Mouse (Mus musculus) spleen, adult 10 weeks (tissue): ENCODE data around the gene Atrip. TPM values are rescaled to one million over a fixed set of nuclear protein-coding genes. Genes with fewer than 3 reads are reported as not detected.

Experiments
- polyA plus RNA-seq: library from polyadenylated mRNA; stranded (reverse); fragments of 350-450 nt; fragmentation: Illumina TruSeq; extraction: RNeasy Lipid Tissue Mini Kit (QIAGEN cat#74804); gene quantifications from one replicate; pipeline ENCODE4 v1.2.3, GENCODE M21; 2015; ENCODE audit warnings: low replicate concordance; ENCODE audit not compliant: insufficient read depth

Atrip gene
- polyA plus RNA-seq, result 11.2 TPM

GRCm38 (mm10) chr9:109073661-109074573 is at the start of gene Atrip:
Atrip (minus strand) TSS chr9:109074124.

DNA sequence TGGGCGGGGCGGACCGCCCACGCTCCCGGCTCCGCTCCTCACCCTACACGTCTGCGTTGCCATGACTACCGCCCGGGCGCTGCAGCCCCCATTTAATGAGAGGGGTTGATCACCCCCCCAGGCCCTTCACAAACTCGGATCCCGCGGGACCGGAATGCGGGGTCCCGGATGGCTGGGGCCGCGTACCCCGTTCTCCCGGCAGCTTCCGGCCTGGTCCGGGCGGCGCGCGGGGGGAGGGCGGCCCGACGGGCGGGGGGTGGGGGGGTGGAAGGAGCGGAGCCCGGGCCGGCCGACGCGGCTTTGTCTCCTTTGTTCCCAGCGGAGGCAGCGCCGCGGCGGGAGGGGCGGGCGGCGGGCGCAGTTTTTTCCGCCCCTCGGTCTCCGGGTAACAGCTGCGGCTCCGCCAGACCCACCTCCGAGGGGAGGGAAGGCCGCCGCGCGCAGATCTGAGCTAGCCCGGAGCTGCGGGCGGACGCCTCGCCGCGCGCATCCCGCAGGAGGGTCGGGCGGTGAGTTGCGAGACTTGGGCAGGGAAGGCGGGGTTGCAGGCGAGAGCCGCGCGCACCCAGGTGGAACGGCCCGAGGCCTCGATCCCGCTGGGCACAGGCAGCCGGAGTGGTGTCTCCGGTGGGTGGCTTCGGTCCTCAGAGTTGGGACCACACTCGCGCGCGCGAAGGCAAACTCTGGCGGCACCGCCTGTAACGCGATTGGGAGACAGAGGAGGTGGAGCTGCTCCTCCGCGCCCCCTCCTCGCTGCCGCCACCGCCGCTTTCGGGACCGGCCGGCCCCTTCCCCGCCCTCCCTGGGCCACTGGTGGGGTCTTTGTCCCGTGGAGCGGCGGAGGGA is 21.4 kb upstream of the Atrip start, which contains the start of gene Plxnb1:
Gene Plxnb1 (plus strand): TSS at position 253 of the 846 bp plus-strand sequence.

DNA sequence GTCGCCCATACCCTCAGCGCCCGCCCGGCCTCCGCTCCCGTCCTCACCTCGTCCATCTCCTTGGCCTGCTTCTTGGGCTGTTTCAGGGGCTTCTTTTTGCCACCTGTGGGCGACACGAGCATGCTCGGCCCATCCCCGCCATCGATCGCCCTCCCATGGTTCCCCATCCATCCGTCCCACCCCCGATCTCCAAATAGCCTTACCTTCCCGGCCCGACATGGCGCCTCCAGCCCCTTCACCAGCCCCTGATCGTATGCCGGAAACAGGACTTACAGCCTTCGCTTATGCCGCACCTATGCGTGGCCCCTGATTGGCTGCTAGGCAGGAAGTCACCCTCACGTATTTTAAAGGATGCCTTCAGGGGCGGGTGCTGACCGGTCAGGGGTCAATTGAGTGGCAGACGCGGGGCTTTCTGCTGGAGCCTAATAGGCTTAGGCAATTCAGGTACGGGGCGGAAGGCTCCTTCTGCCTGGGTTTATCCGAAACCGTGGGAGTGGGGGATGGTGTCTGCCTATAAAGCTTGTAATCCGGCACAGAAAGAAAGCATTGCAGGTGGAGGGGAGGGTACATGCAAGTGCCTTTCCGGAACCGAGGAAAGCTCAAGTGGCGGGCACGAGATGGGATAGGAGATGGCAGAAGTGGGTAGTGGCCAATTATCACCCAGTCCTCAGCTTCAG is 8.3 kb upstream of the Atrip start, which contains the start of the genes Ccdc51 and Tma7:
Gene Ccdc51 (plus strand): TSS at position 370 of the 677 bp plus-strand sequence.
Gene Tma7 (minus strand): TSS at position 464 of the 677 bp plus-strand sequence.

GRCm38 (mm10) chr9:109059136-109059903 is 14.6 kb downstream of the Atrip start, which contains the start of gene Trex1:
Trex1 (minus strand) TSS chr9:109059734.

GRCm38 (mm10) chr9:109038086-109038895 is 35.6 kb downstream of the Atrip start, which contains the start of gene Shisa5:
Shisa5 (plus strand) TSS chr9:109038565.

Other genes starting within 250 kb of the Atrip start
- 0.04 TPM for gene Celsr3, start 247.8 kb downstream of the Atrip start, polyA plus RNA-seq
- gene Slc26a6, start 220.8 kb downstream of the Atrip start, polyA plus RNA-seq, result 6.4 TPM
- not detected for gene Tmem89, start 159.5 kb downstream of the Atrip start, polyA plus RNA-seq
- gene Uqcrc1, start 137.5 kb downstream of the Atrip start, polyA plus RNA-seq, result 139 TPM
- 13.0 TPM for gene Col7a1, start 120.5 kb downstream of the Atrip start, polyA plus RNA-seq
- gene Ucn2, start 88.1 kb downstream of the Atrip start, polyA plus RNA-seq, result 1.2 TPM
- 11.2 TPM for gene Pfkfb4, start 82.3 kb downstream of the Atrip start, polyA plus RNA-seq
- gene Shisa5, start 35.6 kb downstream of the Atrip start, polyA plus RNA-seq, result 1,299 TPM
- 5.6 TPM for gene Trex1, start 14.4 kb downstream of the Atrip start, polyA plus RNA-seq
- 5.3 TPM for gene Ccdc51, start 8.4 kb upstream of the Atrip start, polyA plus RNA-seq
- 476 TPM for gene Tma7, start 8.5 kb upstream of the Atrip start, polyA plus RNA-seq
- 5.2 TPM for gene Plxnb1, start 21.3 kb upstream of the Atrip start, polyA plus RNA-seq
- not detected for gene Fbxw21, start 87.9 kb upstream of the Atrip start, polyA plus RNA-seq
- gene Fbxw13, start 121.9 kb upstream of the Atrip start, polyA plus RNA-seq, result 1.9 TPM
- gene Fbxw20, start 160.6 kb upstream of the Atrip start, polyA plus RNA-seq, result not detected
- gene Fbxw14, start 213.6 kb upstream of the Atrip start, polyA plus RNA-seq, result not detected